Mouse (Mus musculus) spleen, postnatal 14 days (tissue): ENCODE measurements around the gene Slc2a2.
"Not testable (repeated sequence)": the region's sequence is repeated elsewhere in the genome, so short reads cannot be mapped to it uniquely, and the experiment has no call there.

ENCODE experiments used
- DNase-seq, 2 experiments: peaks; one replicate each; pipeline ENCODE4 v3.0.0; 2021 to 2022; ENCODE audit warnings: low spot score in 2 of 2

Slc2a2 gene

GRCm38 (mm10) chr3:28726356-28726755 is 28.7 kb downstream of the Slc2a2 start:
- DNase-seq, result no peak

- DNase-seq, result no peak
Observed at GRCm38 (mm10) chr3:28734712-28735111, 37.0 kb downstream of the Slc2a2 start.

- no peak for DNase-seq
Observed at GRCm38 (mm10) chr3:28736981-28737380, 39.3 kb downstream of the Slc2a2 start.

- no peak for DNase-seq
Observed at GRCm38 (mm10) chr3:28740353-28740752, 42.6 kb downstream of the Slc2a2 start.

GRCm38 (mm10) chr3:28743251-28743650 is 45.5 kb downstream of the Slc2a2 start:
- DNase-seq, result no peak

- peak; percentile 15 to 44 for DNase-seq
Observed at GRCm38 (mm10) chr3:28745835-28746483, 48.3 kb downstream of the Slc2a2 start.

GRCm38 (mm10) chr3:28748151-28748550 is 50.4 kb downstream of the Slc2a2 start:
- no peak for DNase-seq

- DNase-seq, result no peak
Observed at GRCm38 (mm10) chr3:28748956-28749355, 51.3 kb downstream of the Slc2a2 start.

- no peak for DNase-seq
Observed at GRCm38 (mm10) chr3:28755477-28755876, 57.8 kb downstream of the Slc2a2 start.

GRCm38 (mm10) chr3:28761225-28761789 is 63.6 kb downstream of the Slc2a2 start:
- DNase-seq, result no peak

GRCm38 (mm10) chr3:28766935-28767334 is 69.2 kb downstream of the Slc2a2 start:
- no peak for DNase-seq

GRCm38 (mm10) chr3:28768222-28768621 is 70.5 kb downstream of the Slc2a2 start:
- no peak for DNase-seq

GRCm38 (mm10) chr3:28772919-28773318 is 75.2 kb downstream of the Slc2a2 start:
- DNase-seq, result not testable (repeated sequence)

GRCm38 (mm10) chr3:28775361-28775760 is 77.7 kb downstream of the Slc2a2 start:
- DNase-seq, result no peak

GRCm38 (mm10) chr3:28775958-28776357 is 78.3 kb downstream of the Slc2a2 start:
- DNase-seq, result no peak

- no peak for DNase-seq
Observed at GRCm38 (mm10) chr3:28776491-28776890, 78.8 kb downstream of the Slc2a2 start.

GRCm38 (mm10) chr3:28780511-28780910 is 82.8 kb downstream of the Slc2a2 start:
- no peak for DNase-seq
